Mouse (Mus musculus) midbrain, embryonic 11.5 days (tissue): ENCODE measurements around the gene Sycp3. TPM values are rescaled to one million over a fixed set of nuclear protein-coding genes. Genes with fewer than 3 reads are reported as not detected.
"Not testable (repeated sequence)": the region's sequence is repeated elsewhere in the genome, so short reads cannot be mapped to it uniquely, and the experiment has no call there.

Experiments used
- ATAC-seq: fragments of 200-750 bp; cut with Nextera tagmentation; 2 replicates; pipeline ENCODE4 v1.8.0; 2017; ENCODE audit warnings: moderate TSS enrichment, moderate library complexity; ENCODE audit not compliant: low FRiP score
- DNase-seq: peaks from one replicate; pipeline ENCODE4 v3.0.0; 2015; ENCODE audit warnings: low spot score; ENCODE audit errors: missing footprints
- H3K27ac ChIP-seq: fragments of 300-500 bp; sonication (generic); 2 replicates; pipeline ENCODE4 v1.5.1; 2014; ENCODE audit warnings: low read depth, low read length
- H3K27me3 ChIP-seq: fragments of 300-500 bp; sonication (generic); 2 replicates; pipeline ENCODE4 v1.6.1; 2014; ENCODE audit warnings: mild to moderate bottlenecking, low read length, moderate library complexity, mixed read lengths; ENCODE audit not compliant: control insufficient read depth, insufficient read depth
- H3K36me3 ChIP-seq: fragments of 300-500 bp; sonication (generic); 2 replicates; pipeline ENCODE4 v1.6.1; 2014; ENCODE audit warnings: mild to moderate bottlenecking, low read length, moderate library complexity, mixed read lengths; ENCODE audit not compliant: control insufficient read depth, insufficient read depth
- H3K4me1 ChIP-seq: fragments of 300-500 bp; sonication (generic); 2 replicates; pipeline ENCODE4 v1.6.1; 2014; ENCODE audit warnings: low read length; ENCODE audit not compliant: control insufficient read depth, insufficient read depth
- H3K4me2 ChIP-seq: fragments of 300-500 bp; sonication (generic); 2 replicates; pipeline ENCODE4 v1.6.1; 2014; ENCODE audit warnings: mild to moderate bottlenecking, moderate library complexity
- H3K4me3 ChIP-seq: fragments of 300-500 bp; sonication (generic); 2 replicates; pipeline ENCODE4 v1.5.1; 2014; ENCODE audit warnings: low read depth, low read length
- H3K9ac ChIP-seq: fragments of 300-500 bp; sonication (generic); 2 replicates; pipeline ENCODE4 v1.6.1; 2014; ENCODE audit warnings: low read length
- H3K9me3 ChIP-seq: fragments of 300-500 bp; sonication (generic); 2 replicates; pipeline ENCODE4 v1.6.1; 2016; ENCODE audit warnings: low read length; ENCODE audit not compliant: control insufficient read depth
- WGBS: fragments of 180-500 bp; shearing (Covaris S2); extraction: QIAGEN DNeasy Blood & Tissue Kit; methylation state at CpG from one replicate; pipeline ENCODE4 v1.1.7; 2014; 5-methylcytosine and 5-hydroxymethylcytosine counted together
- polyA plus RNA-seq: library from polyadenylated mRNA; unstranded; fragments of >200 nt; fragmentation: Nextera tagmentation; extraction: Ambion mirVana; gene quantifications from 2 replicates; pipeline ENCODE4 v1.2.1, GENCODE M21; 2014

The Sycp3 gene
- polyA plus RNA-seq, 1 experiment from 2014 or later, result not detected

- no peak for DNase-seq
- H3K9ac ChIP-seq, result no peak overlapping the region
- no peak overlapping the region for H3K27ac ChIP-seq
- H3K9me3 ChIP-seq, result no peaks in the 10 kb centered on the region
- ATAC-seq, result no peak
- no peak overlapping the region for H3K4me3 ChIP-seq
- H3K36me3 ChIP-seq, result no peaks in the 10 kb centered on the region; the same call in 1 of the 2 replicates
- H3K27me3 ChIP-seq, result no peaks in the 10 kb centered on the region
- no peaks in the 10 kb centered on the region for H3K4me1 ChIP-seq
- WGBS, result 90% methylated on average over 6 of the region's 6 CpGs
- H3K4me2 ChIP-seq, result no peak overlapping the region
These were observed 18.1 kb upstream of the Sycp3 start for GRCm38 (mm10) chr10:88441224-88441623.

GRCm38 (mm10) chr10:88451221-88451620 is 8.1 kb upstream of the Sycp3 start:
- H3K9ac ChIP-seq, result no peak overlapping the region
- no peaks in the 10 kb centered on the region for H3K36me3 ChIP-seq
- no peak for ATAC-seq
- H3K4me3 ChIP-seq, result no peak overlapping the region
- no peaks in the 10 kb centered on the region for H3K27me3 ChIP-seq
- no peak for DNase-seq
- no peak overlapping the region for H3K27ac ChIP-seq
- no peak overlapping the region for H3K4me2 ChIP-seq
- H3K4me1 ChIP-seq, result no peaks in the 10 kb centered on the region
- WGBS, result 84% methylated on average over 2 of the region's 2 CpGs
- H3K9me3 ChIP-seq, result no peaks in the 10 kb centered on the region

- H3K4me3 ChIP-seq, result no peak overlapping the region
- ATAC-seq, result no peak
- no peaks in the 10 kb centered on the region for H3K4me1 ChIP-seq
- 86% methylated on average over 6 of the region's 6 CpGs for WGBS
- H3K36me3 ChIP-seq, result no peaks in the 10 kb centered on the region
- H3K4me2 ChIP-seq, result no peak overlapping the region
- DNase-seq, result no peak
- no peaks in the 10 kb centered on the region for H3K27me3 ChIP-seq
- no peaks in the 10 kb centered on the region for H3K9me3 ChIP-seq
- no peak overlapping the region for H3K27ac ChIP-seq
- H3K9ac ChIP-seq, result no peak overlapping the region
These were observed 7.4 kb upstream of the Sycp3 start for GRCm38 (mm10) chr10:88451990-88452389.

GRCm38 (mm10) chr10:88457816-88458215 is 1.6 kb upstream of the Sycp3 start:
- no peaks in the 10 kb centered on the region for H3K27me3 ChIP-seq
- H3K4me1 ChIP-seq, result no peaks in the 10 kb centered on the region
- H3K4me2 ChIP-seq, result no peak overlapping the region
- DNase-seq (no peak), ATAC-seq (no peak)
- no peak overlapping the region for H3K4me3 ChIP-seq
- no peak overlapping the region for H3K27ac ChIP-seq
- H3K9me3 ChIP-seq, result no peaks in the 10 kb centered on the region
- 39% methylated on average over 6 of the region's 6 CpGs for WGBS
- H3K9ac ChIP-seq, result no peak overlapping the region
- no peaks in the 10 kb centered on the region for H3K36me3 ChIP-seq

- 66% methylated on average over 18 of the region's 18 CpGs for WGBS
- Histone ChIP-seq H3K9me3 (no peaks in the 10 kb centered on the region), H3K4me2 (no peak overlapping the region), H3K4me3 (no peak overlapping the region), H3K36me3 (no peaks in the 10 kb centered on the region), H3K9ac (no peak overlapping the region), H3K27me3 (no peaks in the 10 kb centered on the region), H3K27ac (no peak overlapping the region), H3K4me1 (no peaks in the 10 kb centered on the region)
- no peak for DNase-seq
- ATAC-seq, result no peak
These were observed 902 bp downstream of the Sycp3 start for GRCm38 (mm10) chr10:88460122-88460820.

- H3K27ac ChIP-seq, DNase-seq, ATAC-seq, H3K36me3 ChIP-seq, H3K4me1 ChIP-seq, H3K4me3 ChIP-seq, H3K9me3 ChIP-seq, H3K4me2 ChIP-seq, H3K9ac ChIP-seq, H3K27me3 ChIP-seq: not testable (repeated sequence)
- WGBS, result 89% methylated on average over 10 of the region's 10 CpGs
These were observed 23.5 kb downstream of the Sycp3 start for GRCm38 (mm10) chr10:88482866-88483265.

GRCm38 (mm10) chr10:88488629-88489028 is 29.3 kb downstream of the Sycp3 start:
- H3K4me1 ChIP-seq, result no peaks in the 10 kb centered on the region
- no peak overlapping the region for H3K9ac ChIP-seq
- no peaks in the 10 kb centered on the region for H3K27me3 ChIP-seq
- no peak overlapping the region for H3K4me3 ChIP-seq
- H3K27ac ChIP-seq, result no peak overlapping the region
- ATAC-seq (no peak), DNase-seq (no peak)
- H3K36me3 ChIP-seq, result no peaks in the 10 kb centered on the region
- no peak overlapping the region for H3K4me2 ChIP-seq
- 88% methylated on average over 5 of the region's 5 CpGs for WGBS
- no peaks in the 10 kb centered on the region for H3K9me3 ChIP-seq

GRCm38 (mm10) chr10:88491632-88492031 is 32.3 kb downstream of the Sycp3 start:
- DNase-seq (no peak), ATAC-seq (no peak)
- Histone ChIP-seq H3K9ac (no peak overlapping the region), H3K27me3 (no peaks in the 10 kb centered on the region), H3K36me3 (no peaks in the 10 kb centered on the region), H3K27ac (no peak overlapping the region), H3K4me3 (no peak overlapping the region), H3K4me2 (no peak overlapping the region), H3K9me3 (no peaks in the 10 kb centered on the region), H3K4me1 (no peaks in the 10 kb centered on the region)
- WGBS, result 71% methylated on average over 7 of the region's 7 CpGs

GRCm38 (mm10) chr10:88492658-88493057 is 33.3 kb downstream of the Sycp3 start:
- 80% methylated on average over 8 of the region's 8 CpGs for WGBS

More at GRCm38 (mm10) chr10:88492658-88493057, 33.3 kb downstream of the Sycp3 start:
- Histone ChIP-seq H3K27ac (no peak overlapping the region), H3K9ac (no peak overlapping the region), H3K4me3 (no peak overlapping the region), H3K36me3 (no peaks in the 10 kb centered on the region), H3K4me2 (no peak overlapping the region), H3K27me3 (no peaks in the 10 kb centered on the region), H3K4me1 (no peaks in the 10 kb centered on the region), H3K9me3 (no peaks in the 10 kb centered on the region)
- no peak for DNase-seq
- ATAC-seq, result no peak
